Mouse (Mus musculus): ENCODE measurements at regions not wholly inside any gene's neighbourhood (a gene's known extent, or its start where the extent isn't known, plus 50 kb on each side); places are given as distances from the start of the nearest gene placed in this dataset.

DNA sequence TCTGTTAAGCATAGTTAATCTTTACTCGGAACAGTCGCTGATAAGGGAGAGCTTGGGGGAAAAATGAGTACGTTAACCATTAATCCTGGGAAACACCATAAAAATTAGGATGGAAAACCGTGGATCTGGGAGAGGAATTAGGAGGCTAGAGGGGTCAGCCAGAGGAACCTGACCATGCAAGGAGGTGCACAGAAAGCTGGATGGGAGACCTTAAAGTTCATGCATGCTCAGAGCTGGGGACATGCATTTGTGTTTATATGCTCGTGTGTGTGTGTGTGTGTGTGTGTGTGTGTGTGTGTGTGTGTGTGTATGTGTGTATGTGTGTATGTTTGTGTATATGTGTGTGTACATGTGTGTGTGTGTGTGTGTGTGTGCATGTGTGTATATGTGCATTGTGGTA, 143.2 kb upstream of the Irf2bp2 start:
- no peak for DNase-seq

DNA sequence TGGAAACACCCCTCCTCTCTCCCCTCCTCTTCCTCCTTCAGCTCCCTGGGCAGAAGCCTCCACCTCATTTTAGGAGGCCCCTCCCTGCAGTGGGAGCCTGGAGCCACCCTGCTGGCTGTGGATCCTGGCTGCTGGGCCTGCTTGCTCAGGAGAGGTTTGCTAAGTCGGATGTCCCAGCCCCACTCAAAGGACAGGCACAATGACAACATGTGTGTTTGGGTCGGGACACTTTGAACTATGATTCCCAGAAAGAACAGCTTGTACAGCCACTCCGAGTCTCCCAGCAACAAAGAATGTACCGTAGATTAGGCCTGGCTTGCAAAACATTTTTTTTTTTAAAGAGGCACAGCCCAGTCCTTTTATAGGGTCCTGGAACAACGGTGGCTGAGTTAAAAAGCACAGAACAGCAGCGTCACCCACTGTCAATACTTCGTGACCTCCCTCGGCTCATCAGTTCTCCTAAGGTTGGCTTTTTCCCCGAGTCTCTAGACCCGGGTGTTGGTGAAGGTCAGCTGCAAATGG, 142.7 kb upstream of the Irf2bp2 start:
- peak; percentile 51 for DNase-seq

DNA sequence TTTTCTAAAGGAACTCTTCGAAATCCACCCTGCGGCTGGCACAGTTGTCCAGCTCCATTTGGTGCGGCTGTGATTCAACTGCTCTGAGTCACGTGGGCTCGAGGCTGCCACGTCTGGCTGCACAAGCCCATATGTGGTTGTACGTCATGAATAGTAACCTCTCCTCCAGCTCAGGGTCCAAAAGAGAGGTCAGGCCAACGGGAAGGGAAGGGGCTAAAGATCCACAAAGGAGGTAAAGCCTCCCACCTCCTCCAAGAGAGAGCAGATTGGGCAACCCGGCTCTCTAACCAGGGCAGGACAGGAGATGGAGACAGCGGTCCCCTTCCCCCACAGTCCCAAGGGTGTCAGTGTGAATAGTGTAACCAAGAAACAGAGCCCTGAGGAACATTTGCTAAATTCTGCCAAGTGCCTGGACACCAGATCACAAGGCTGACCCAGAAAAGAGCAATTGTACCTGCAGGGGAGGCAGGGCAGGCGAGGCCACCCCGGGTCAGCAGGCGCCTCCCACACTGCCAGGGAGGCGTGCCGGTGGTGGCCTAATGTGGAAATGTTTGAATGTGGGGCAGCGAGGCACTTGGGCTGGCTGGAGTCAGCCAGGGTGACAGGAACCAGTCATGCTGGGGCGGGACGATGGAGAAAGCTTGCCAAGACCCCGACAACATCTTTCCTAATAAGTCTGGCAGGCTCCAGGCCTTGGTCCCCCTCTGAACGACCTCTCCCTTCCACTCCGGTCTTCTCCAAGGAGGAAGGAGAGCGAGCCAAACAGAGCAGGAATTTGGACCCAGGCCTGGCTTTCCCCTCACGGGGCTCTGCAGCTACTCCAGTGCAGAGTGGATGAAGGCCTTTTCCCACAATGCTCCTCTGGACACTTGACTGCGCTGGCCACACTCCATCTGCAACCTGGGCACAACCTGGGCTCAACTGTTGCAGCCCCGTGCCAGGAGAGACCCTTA, 142.0 kb upstream of the Irf2bp2 start:
- DNase-seq, result peak; percentile 65

DNA sequence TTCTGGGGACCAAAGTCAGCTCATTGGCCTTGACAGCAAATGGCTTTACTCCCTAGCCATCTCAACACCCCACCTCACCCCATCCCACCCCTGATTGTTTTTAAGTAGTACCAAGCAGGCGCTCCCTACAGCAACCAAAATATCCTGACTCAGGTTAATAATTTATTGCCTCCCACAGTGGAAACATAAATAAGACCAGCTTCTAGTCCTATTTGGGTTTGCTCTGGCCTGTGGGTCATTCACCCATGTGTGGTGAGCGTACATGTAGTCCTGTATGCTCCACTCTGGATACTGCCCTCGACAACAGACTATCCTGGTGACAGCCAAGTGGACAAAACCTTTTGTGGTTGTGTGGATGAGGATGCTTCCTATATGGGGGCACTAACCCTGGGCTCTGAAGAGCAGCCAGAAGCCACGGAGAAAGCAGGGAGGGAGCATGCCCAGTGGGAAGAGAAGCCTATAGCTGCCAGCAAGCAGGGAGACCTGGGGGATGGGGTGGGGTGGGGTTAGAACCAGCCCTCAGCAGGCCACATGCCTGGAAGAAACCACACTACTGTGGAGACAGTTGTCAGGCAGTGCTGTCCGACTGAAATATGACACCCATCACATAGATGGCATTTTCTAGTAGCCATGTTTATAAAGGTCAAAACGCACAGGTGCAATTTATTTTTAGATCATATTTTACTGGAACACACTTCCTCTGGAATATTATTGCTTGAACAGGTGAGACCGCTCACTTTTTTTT, 141.1 kb upstream of the Irf2bp2 start:
- no peak for DNase-seq

DNA sequence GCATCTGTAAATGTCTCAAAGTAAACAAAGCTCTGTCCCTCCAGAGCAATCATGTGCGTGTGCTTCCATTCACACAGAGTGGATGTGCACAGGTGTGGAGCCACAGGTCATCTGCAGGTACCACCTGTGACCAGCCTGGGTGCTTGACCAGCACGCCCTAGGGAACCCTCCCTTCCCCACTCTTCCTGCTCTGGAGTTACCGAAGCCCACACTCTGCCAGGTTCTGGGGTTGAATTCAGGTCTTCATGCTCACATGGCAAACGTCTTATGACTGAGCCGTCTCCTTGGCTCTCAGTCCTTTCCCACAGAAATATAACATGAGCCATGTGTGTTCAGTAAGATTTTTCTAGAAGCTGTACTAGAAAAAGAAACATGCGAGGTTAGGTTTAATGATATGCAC, 140.0 kb upstream of the Irf2bp2 start:
- DNase-seq, result no peak

DNA sequence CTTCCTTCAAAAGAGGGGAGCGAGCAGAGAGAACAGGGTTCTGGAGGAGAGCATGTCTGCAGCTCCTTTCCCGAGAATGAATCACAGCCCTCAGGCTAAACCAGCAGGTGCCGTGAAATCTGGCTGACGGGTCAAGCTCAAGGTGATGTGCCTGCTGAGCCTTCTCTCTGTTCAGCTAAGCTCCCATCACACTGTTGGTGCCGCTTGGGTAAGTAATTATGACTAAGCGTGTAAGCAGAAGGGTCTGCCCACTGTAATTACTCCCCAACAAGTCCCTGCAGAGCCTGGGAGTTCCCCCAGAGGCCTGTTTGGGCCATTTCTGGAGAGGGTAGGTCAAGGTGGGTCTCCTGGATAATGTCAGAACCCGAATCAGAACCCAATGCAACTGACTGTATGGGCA, 139.5 kb upstream of the Irf2bp2 start:
- DNase-seq, result peak; percentile 67

DNA sequence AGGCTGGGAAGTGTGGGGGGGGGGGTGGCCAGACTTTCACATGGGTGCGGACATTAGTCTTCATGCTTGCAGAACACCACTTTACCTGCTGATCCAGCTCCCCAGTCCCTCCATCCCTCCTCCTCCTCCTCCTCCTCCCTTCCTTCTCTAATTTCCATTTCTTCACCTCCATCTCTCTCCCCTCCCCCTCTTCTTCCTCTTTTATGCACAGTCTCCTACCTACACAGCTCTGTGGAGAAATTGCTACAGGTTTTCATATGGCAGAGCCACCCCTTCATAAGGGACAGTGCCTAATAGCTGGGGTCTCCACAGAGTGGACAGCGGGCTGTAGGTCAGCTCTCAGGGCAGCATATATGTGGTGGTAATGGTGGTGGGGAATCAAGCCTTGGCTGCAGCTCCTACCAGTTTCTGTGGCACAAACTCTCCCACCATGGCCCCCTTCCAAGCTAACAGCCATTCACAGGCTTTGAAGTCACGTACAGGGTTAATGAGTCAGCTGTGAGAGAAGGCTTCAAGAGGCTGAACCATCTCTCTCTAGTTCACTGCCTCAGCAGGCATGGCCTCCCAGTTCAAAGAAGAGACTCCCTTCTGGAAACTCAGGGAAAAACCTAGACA, 136.3 kb upstream of the Irf2bp2 start:
- DNase-seq, result no peak

DNA sequence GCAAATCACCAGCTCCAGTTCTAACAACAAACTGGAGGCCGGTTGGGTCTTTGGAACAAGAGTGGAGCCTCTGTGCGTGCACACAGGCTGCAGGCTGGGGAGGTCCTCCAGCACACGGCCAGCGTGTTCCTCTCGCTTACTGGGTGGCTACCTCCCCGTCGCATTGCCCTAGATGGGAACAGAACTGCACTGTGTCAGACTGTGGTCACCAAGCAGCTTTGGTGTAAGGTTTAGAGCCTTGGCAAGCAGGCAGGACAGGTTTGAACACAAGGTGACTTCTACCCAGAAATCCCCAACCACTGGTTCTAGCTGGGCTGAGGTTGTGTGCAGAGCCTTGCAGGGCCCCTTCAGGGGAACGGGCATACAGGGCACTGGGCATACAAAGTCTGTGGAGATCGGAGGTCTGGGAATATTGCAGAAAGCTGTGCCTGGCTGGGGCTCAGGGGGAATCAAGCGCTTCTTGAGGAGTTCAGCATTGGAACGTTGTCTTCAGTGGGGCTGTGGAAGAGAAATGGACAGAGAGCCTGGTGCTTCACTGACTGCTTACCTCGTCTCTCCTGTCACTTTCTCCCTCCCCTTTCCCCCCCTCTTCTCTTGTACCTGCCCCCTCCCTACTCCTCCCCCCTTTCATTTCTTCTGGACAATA, 135.3 kb upstream of the Irf2bp2 start:
- DNase-seq, result no peak

DNA sequence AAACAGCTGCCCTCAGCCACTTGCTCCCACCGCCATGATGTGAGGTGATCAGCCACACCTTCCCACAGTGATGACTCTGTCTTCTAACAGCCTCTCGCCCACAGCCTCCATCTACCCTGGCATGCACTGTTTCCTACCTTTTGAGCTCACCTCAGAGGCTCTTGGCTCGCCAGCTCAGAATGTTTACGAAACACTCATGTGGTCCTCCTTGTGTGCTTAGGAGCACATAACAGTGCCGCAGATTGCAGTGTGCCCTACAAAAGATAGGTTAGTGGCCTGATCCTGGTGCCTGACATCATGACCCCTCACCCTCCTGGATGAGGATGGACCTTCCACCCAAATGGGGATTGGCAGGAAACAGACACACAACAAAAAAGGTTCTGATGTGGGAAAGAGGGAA, 134.3 kb upstream of the Irf2bp2 start:
- DNase-seq, result no peak

DNA sequence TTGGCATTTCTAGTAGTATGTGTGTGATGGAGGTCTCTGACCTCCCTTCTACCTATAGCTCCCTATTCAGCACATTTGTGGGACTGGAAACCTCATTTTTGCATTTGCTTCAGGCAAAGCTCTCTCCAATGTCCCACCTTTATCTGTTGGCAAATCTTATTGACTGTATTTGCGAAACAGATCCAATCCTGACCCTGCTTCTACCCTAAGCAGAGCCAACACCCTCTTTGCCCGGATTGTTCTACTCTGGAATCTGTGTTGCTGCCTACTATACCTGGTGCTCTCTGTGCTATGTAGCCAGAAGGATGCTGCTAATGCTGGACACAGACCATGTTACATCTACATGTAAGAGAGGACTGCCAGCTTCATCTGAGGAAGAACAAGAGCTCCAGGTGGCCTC, 133.3 kb upstream of the Irf2bp2 start:
- DNase-seq, result no peak

DNA sequence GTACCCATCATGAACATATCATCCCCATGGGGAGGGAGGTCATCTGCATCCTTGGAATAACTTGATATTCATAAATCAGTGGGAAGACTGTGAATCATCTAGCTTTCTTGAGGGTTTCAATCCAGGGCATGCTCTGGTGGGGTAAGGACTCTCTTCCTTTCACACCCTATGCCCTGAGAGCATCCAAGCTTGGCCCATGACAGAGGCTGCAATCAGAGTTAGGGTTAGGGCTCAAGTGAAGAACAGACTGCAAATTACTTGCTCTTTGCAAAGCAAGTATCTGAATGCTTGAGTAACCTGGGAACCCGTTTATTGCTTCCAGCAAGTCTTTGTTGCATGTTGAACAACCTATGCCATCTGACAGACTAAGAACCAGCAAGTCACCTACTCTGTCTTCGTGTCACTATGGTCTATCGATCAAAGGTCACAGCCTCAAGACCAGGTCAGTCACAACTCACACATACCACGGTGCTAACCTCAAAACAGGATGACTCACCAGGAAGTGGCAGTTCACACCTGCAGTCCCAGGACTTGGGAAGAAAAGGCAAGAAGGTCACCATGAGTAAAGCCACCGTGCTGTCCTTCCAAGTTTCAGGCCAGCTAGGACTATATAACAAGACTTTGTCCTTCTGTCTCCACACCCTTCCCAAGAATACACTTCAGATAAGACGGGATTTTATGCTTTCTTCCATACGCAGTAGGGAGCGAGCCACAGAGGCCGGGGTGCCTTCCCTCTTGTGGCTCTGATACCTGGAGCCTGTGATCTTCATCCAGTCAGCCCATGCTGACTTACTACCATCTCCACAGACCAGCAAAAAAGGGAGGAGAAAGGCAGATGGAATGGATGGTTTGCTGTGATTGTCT, 129.7 kb upstream of the Irf2bp2 start:
- DNase-seq, result no peak

DNA sequence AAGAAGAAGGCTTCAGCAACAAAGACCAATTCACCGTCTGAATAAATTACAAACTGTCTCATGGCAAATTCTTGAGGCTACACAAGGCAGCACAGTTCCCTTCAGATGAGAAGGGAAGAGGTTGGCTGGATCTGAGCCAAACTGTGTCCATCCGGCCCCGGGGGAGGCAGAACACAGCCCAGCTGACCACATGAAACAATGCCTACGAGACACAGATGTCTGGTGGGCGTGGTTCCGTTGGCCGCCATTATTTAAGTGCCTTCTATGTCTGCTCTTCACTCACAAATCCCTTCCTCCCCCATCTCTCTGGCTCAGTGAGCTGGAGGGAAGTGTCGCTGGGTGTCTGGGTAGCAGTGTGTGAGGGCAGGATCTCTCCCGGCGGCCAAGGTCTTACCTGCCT, 127.8 kb upstream of the Irf2bp2 start:
- DNase-seq, result peak; percentile 66

DNA sequence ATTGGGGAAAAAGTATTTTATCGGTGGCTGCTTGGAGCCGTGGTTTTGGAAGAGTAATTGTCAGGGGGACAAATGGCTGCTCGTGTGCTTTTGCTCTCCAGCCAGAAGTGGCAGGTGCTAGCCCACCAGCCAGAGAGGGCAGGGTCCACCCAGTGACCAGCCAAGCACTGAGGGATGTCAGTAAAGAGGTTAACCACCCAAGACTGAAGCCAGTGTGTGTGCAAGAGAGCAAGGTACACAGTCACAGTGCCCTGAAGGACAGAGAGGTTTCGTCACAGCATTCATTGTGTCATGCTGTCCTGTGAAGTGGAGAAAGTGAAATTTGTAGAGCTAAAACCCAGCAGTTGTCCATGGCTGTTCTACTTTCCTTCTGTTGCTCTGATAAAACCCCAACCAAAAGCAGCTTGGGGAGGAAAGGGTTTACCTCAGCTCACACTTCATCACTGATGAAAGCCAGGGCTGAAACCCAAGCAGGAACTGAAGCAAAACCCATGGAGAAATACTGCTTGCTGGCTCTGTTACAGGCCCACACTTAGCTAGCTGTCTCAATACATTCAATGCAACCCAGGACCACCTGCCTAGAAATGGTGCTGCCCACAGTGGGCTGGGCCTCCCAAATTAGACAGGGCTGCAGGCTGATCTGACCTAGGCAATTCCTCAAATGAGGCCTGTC, 126.8 kb upstream of the Irf2bp2 start:
- no peak for DNase-seq

DNA sequence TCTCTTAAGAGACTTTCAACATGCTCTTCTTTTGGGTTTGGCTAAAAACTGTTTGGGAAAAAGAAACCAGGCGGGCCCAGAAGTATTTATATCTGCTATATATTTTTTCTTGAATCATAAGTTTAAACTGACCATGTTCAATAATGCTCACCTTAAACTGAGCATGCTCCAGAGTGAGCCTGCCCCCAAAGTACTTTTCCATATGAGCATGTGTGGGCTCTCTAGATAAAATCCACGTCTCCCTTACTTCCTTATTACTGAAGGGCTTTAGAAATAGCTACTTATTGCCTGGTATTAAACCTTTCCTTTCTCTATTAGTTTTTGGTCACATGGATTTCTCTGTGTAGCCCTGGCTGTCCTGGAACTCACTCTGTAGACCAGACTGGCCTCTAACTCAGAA, 126.0 kb upstream of the Irf2bp2 start:
- DNase-seq, result no peak

DNA sequence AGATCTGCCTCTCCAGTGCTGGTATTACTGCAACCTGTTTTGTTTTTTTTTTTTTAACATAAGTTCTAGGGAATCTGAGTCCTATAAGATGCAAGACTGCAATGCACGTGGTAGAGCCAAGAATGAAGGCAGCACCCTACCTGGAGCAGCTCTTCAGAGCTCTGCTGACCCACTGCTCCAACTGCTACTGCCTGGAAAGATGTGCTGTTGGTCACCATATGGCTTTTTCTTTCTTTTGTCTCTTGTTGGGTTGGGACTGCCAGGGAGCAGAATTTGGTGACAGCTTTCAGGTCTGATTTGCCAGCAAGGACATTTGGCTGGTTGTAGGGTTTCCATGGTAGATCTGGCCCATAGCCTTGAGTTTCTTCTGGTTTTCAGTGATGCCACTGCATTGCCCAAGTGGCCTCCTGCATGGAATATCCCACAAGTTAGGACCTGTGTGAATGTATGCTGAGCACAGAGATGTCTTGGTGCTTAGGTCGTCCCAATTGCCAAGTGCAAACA, 123.9 kb upstream of the Irf2bp2 start:
- DNase-seq, result no peak

DNA sequence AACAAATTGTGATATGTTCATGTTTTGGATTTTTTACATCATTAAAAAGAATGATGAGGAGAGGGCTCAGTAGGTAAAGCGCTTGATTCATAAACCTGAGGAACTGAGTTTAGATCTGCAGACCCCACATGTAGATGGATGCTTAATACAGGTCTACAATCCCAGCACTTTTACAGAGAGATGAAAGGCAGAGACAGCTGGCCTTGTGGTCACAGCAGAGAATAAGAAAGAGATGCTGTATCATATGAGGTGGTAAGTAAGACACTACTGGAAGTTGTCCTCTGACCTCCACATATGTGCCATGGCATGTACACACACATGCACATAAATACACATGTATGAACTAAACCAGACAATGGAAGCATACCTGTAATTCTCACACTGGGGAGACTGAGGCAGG, 121.9 kb upstream of the Irf2bp2 start:
- DNase-seq, result no peak

DNA sequence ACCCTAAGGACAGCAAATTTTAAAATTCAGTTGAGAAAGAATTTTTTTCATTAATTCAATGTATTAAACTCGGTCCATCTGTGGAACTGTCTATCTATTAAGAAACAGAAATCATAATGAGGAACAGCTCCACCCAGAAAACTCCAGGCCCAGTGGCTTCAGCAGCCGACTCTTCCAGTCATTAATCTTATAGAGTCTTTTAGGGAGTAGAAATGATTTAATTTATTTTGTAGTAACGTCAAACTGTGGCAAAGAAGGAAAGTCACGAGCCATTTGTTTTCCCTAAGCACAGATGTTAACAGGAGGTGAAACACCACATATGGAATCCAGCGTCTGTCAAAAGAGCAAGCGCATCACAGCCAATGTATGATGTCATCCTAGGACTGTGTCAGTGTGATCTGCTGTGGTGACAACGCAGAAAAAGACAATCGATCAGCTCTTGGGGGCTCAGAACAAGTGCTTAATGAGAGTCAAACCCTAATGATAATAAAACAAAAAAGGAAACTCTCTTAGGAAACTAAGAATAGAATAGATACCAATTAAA, 119.9 kb upstream of the Irf2bp2 start:
- no peak for DNase-seq

DNA sequence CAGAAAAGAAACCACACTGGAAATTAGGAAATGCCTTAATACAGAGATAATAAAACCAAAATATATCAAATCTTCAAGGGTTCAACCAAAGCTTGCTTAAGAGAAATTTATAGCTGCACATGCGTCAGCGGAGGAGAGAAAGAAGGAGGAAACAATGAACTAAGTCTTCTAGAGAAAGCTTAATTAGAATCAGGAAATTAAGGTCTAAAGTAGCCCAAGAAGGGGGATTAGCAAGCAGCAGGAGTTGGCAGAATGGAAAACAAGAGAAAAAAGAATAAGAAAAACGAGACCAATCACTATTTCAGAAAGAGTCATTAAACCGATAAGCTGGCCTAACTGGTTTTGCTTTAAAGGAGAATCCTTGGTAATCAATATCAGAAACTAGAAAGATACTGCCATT, 119.4 kb upstream of the Irf2bp2 start:
- DNase-seq, result no peak

DNA sequence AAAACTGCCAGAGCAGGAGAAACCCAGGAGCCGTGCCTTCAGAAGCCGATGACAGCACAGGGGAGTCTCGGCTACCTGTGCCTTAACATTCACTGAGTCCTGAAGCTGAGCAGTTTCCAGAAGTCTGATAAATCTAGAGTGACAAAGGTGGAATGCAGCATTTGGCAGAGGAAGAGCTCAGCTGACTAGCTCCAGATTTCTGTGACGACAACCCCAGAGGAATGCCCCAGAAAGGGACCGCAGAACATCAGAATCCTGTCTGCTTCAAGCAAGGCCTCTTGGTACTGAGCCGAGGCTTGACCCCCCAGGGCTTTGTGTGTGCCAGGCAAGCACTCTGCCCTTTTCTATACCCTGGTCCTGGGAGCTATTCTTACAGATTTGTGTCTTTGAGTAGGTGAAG, 119.0 kb upstream of the Irf2bp2 start:
- DNase-seq, result peak; percentile 51

DNA sequence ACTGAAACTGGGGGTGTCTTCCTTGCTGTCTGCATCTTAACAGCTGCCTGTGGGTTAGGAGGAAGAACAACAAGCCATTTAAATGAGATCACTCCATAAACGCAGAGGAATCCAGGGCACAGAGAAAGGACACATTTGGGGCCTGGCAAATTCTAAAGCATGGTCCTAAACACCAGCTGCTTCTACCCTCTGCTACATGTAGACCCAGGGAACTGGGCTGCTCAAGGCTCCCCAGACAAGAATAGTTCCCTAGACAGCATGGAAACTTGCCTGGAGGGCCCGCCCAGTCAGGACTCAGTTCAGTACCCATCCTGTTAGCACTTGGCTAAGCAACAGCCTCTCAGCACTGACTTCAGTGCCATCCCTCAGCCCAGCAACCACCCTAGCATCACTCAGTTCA, 115.2 kb upstream of the Irf2bp2 start:
- no peak for DNase-seq

Data from retina, postnatal 1 day (tissue).